Mouse (Mus musculus): ENCODE results near the gene Ror1.

GRCm38 (mm10) chr4:100137102-100137835 is 41.7 kb downstream of the Ror1 start:
- TF ChIP-seq CTCF (IDR thresholded peaks at IDR 0.05; ENCODE audit: insufficient read depth, low read length): no peak
- no peak for TF ChIP-seq POLR2A (IDR thresholded peaks at IDR 0.05; ENCODE audit: borderline replicate concordance, extremely low read depth, low read depth, low read length)

Measured in lung, adult 2 months (tissue).